Mouse (Mus musculus) CD8-positive naive resting alpha-beta T cell, adult 2 months (primary cell): ENCODE results near the gene Gpc3.
A peak's percentile ranks its signal among the peaks of the same experiment; 100 is the strongest.

Experiments used
- DNase-seq, 2 experiments: peaks; one replicate each; pipeline ENCODE4 v3.0.0; 2022; ENCODE audit warnings: low read depth in 2 of 2, low spot score in 2 of 2

The Gpc3 gene

GRCm38 (mm10) chrX:52613328-52614030, at the start of gene Gpc3:
TSS of gene Gpc3 (minus strand) at chrX:52613950.
- DNase-seq: peak; percentile 0 to 1

DNA sequence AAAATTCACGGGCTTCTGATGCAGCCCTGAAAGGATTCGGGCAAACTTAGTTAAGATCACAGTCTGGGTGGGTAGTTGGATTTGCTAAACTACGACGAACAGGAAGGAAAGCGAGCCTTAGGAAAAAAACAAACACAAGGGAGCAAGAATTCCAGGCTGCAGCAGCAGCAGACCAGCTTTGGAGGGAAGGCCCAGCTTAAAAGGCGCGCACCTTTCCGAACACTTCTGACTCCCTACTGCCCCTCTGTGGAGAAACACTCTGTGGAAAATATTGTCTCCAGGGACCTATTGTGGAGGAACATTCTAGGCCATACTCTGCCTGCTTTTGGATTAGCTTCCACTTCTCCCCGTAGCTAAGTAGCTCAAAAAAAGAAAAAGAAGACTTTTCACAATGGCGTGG, 38.2 kb upstream of the Gpc3 start:
- no peak for DNase-seq

GRCm38 (mm10) chrX:52651472-52651948, 37.8 kb upstream of the Gpc3 start:
- no peak for DNase-seq

DNA sequence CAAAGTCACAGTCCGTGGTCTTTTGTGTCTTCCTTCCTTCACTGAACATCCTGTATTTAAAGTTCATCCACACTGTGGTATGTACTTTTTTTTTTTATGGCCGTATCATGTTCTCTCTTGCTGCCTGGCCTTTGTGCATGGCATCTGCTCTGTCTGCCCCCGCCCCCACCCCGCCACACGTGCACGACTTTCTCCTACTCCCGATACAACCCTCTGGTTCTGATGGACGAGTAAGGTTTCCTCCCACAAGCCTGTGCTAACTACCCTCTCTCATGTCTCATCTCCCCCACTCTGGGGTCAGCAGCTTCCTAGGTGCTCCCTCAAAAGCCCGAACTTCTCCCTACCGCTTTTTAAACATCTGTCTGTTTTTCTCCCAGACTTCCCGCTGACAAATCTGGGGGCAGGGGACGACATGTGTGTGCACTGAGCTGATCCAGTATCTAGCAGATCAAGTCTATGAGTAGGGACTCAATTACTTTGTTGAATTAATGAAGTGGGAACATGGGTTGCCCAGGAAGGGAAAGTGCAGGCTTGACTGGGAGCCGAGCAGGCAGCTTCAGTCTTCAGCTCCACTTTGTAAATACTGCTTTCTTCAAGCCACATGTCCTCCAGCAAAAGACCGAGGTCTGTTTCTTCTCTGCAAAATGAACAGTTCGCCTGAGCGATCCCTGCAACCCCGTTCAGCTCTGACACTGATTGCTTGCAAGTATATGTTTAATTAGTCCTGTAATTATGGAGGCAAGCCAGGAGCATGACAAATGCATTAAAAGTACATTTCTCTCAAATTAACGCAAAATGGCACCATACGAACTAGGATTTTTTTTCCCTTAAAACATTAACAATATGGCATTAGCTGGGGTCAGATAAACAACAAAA, 35.4 kb upstream of the Gpc3 start:
- DNase-seq: no peak

DNA sequence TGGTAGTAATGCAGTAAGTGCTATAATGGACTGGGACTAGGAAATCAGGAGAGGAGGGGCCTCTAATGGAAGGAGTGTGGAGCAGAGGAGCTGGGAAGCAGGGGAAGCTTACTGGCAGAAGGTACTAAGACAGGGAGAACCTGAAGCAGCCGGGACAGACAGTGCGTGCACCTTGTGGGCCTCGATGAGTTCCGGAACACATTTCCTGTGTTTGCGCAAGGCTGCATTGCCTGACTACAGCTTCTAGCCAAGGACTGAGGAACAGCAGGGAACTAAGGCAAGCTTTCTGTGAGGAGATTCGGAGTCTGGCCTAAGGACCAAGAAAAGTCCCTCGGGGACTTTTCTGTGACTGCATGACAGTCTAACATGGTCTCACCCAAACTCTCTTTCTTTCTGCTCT, 30.6 kb upstream of the Gpc3 start:
- no peak for DNase-seq

- no peak for DNase-seq
Measured at GRCm38 (mm10) chrX:52643350-52643749, 29.6 kb upstream of the Gpc3 start.

DNA sequence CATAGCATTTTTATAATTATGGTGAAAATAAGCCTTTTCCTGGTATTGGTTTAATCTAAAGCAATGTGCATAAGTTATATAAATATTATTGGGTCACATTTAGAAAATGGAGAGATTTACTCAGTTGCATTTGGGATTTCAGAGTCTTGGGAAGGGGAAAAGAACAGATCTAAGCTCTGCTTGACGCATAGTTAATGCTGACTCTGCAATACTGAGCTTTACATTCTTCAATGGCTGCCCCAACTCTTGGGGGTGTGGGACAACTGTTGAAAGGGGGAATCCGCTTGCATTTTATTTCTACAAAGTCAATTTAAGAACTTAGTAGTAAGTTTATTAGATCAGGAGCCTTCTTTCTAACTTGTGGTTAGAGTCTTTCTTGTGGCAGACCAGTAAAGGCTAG, 28.4 kb upstream of the Gpc3 start:
- DNase-seq: no peak

GRCm38 (mm10) chrX:52637419-52637818, 23.7 kb upstream of the Gpc3 start:
- no peak for DNase-seq

- DNase-seq: no peak
Measured at GRCm38 (mm10) chrX:52633976-52634375, 20.2 kb upstream of the Gpc3 start.

DNA sequence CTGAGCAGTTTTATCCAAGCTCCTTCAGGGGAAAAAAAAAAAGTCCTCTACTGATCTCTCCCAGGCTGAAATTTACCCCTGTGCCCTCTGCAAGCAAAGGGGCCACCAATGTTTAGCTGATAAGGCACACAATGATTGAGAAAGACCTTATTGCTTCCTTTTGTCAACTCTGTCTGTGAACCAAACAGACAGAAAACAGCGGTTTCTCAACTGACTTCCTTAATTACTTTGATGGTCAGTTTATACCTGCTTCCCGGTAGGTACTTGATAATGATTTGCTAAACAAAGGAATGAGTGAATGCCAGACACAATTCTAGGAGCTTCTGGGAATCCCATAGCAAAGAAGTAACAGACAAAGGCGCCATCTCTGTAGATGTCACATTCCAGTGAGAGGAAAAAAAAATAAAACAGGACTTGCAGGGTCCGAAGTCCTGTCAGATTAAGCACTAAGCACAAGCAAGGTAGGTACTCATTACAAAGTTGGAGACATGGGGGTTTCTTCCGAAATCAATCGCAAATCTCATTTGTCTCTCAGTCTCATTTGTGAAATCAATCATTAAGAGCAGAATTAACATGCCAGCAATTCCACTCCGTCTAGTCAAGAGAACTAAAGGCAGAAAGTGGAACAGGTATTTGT, 19.1 kb upstream of the Gpc3 start:
- DNase-seq: no peak

DNA sequence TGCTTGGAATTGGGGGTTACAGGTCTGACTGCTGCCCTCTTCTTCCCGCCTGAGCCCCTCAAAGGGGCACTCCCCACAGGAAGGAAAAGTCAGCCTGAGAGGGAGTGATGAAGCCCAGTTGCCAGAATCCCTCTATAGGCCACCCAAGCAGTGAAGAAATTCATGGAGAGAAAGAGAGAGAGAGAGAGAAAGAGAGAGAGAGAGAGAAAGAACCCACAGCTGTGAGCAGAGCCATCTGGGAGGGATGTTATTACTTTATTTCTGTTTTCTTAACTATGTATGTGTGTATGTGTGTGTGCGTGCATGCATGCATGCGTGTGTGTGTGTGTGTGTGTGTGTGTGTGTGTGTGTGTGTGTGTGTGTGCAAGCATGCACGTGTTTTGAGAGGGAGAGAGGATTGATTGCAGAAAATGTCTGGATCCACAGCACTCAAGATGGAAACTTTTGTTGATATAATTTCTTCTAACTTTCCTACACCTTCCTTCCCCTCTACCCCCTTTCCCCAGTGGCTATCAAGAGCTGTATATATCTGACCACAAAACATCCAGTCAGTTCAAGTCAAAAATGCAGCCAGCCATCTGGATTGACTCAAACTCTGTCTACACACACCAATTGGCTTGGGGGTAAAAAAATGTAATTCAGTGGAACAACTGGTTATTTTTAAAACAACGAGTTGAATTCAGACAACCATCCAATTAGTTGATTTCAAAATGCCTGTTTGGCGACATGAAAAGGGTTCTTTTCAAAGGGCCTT, 13.4 kb upstream of the Gpc3 start:
- DNase-seq: no peak

GRCm38 (mm10) chrX:52617813-52618212, 4.1 kb upstream of the Gpc3 start:
- no peak for DNase-seq

DNA sequence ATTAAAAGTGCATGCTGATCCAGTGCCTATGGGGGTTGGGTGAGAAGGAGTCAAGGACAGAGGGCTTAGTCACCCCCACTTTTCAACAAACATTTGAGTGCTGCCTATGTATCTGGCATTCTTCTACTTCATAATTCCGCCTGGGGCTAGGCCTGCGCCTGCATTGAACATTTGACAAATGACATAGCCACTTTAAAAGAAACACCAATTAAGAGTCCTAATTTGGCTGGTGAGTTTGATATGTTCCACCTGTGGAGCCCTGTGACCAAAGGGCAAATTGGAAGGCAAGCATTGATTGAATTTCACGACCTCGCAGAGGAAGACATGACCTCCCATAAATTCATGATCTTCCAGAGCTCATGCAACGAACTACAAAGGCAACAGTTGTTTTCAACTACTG, 2.4 kb upstream of the Gpc3 start:
- no peak for DNase-seq

DNA sequence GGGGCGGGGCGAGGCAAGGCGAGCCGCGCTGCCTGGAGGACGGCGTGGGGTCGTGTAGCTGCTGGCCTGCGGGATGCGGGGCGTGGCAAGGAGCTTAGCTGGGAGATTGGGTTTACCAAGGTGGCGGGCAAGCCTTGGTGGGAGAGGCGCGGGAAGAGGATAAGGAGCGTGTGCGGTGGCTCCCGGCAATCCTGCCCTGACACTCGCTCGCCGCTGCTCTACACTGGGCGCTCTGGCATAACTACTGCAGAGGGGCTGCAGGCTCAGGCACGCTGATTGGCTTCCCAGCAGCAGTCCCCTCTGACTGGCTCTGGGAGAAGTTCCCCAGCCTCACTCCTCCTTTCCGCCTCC, 256 bp upstream of the Gpc3 start:
- no peak for DNase-seq

DNA sequence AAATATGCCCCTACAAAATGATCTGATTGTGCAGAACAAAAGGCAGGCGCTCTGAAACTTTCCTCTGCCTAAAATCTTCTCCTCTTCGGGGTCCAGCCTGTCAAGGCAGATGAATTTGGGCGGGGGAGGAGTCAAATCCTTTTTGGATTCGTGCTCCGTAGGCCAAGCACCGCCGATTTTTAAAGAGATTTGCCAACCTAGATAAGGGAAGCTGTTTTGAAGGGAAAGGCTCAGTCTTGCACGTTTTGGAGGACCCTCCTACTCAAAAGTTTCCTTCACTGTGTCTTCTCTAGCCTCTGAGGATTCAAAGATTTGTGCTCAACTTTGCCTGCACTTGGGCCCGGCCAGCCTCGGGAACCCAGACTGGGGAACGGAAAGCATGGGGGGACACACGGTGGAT, 944 bp downstream of the Gpc3 start:
- DNase-seq: no peak

GRCm38 (mm10) chrX:52611987-52612670, 1.6 kb downstream of the Gpc3 start:
- DNase-seq: no peak

DNA sequence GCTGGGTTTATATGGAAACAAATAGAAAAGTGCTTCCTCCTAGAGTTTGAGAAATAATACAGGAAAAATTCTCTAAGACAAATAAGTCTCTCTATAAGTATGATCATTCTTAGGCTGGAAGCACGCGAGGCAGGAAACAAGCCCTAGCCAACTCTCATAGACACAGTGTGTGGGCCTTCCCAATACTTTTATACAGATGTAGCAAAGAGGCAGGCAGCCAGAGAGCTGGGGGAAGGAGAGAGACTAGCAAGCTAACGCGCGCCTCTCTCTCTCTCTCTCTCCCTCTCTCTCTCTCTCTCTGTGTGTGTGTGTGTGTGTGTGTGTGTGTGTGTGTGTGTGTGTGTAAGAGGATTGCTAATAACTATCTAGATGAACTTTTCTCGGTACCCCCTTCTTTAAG, 2.2 kb downstream of the Gpc3 start:
- DNase-seq: no peak

GRCm38 (mm10) chrX:52603143-52603542, 10.6 kb downstream of the Gpc3 start:
- no peak for DNase-seq

GRCm38 (mm10) chrX:52599246-52599645, 14.5 kb downstream of the Gpc3 start:
- no peak for DNase-seq

GRCm38 (mm10) chrX:52587671-52588070, 26.1 kb downstream of the Gpc3 start:
- DNase-seq: no peak

DNA sequence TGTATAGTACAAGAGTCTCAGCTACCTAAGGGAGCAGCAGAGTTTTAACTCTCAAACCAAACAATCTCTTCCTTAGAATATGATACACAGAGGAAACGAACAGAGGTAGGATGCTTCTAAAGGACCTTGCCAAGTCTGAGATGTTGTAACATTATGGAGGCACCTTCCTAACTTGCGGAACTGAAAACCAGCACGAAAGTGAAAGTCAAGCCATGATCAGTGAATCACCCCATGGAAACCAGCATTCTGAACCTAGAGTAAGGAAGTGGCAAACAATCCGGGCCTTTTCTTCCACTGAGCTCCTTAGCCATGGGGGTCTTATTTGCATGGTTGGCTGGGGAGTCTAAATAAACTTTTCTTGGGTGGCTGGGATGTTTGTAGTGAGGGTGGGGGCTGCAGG, 53.8 kb downstream of the Gpc3 start:
- DNase-seq: no peak
